Mouse (Mus musculus) thymus, adult 2 months (tissue): ENCODE results near the gene Plcb2.

Experiments used
- CTCF ChIP-seq: fragments of 200-500 bp; IDR thresholded peaks from 2 replicates; pipeline ENCODE4 v1.5.1; 2012; ENCODE audit warnings: mild to moderate bottlenecking, control low read depth, low read length, moderate library complexity, borderline replicate concordance; ENCODE audit not compliant: control insufficient read depth, poor library complexity, insufficient read depth; ENCODE audit errors: extremely low read depth
- POLR2A ChIP-seq: fragments of 200-500 bp; IDR thresholded peaks from 2 replicates; pipeline ENCODE4 v1.6.1; 2012; ENCODE audit warnings: mild to moderate bottlenecking, low read length, control low read depth, moderate library complexity; ENCODE audit not compliant: control insufficient read depth, poor library complexity, insufficient read depth; ENCODE audit errors: extremely low read depth

GRCm38 (mm10) chr2:118766041-118767033 lies 38.1 kb upstream of the Plcb2 start:
- TF ChIP-seq POLR2A (no peak), CTCF (no peak)
